In genomic region chr6:113012495-113012941, GRCm38 (mm10) we compare ENCODE assay signal across 8 mouse cellular contexts. TPM values are rescaled to one million over a fixed set of nuclear protein-coding genes. Genes with fewer than 3 reads are reported as not detected.
DNase-seq lines count a peak whose midpoint lies in the region; ATAC-seq and TF ChIP-seq lines count a peak whose summit lies in the region.

No protein-coding gene starts in this region.

- no peak for TF ChIP-seq CTCF in intestine, postnatal 0 days (IDR thresholded peaks at IDR 0.05; ENCODE audit: low read depth)

- H3K9me3 ChIP-seq in embryonic facial prominence, embryonic 11.5 days (replicated peaks; ENCODE audit: control insufficient read depth, low read length): no peaks in the 10 kb centered on the region
- no peaks in the 10 kb centered on the region for H3K9me3 ChIP-seq in intestine, postnatal 0 days (ENCODE audit: control insufficient read depth)
- no peaks in the 10 kb centered on the region for H3K9me3 ChIP-seq in limb, embryonic 11.5 days (ENCODE audit: control insufficient read depth, low read length)
- H3K9me3 ChIP-seq in neural tube, embryonic 14.5 days (ENCODE audit: control insufficient read depth, low read length): no peaks in the 10 kb centered on the region

- ATAC-seq in frontal cortex, adult (ENCODE audit: low TSS enrichment): peak; percentile 88
- ATAC-seq in embryonic facial prominence, embryonic 11.5 days (replicated peaks; ENCODE audit: insufficient number of reproducible peaks, low FRiP score, low TSS enrichment, low read depth): peak; percentile 80
- peak; percentile 81 for ATAC-seq in intestine, postnatal 0 days
- peak; percentile 58 for ATAC-seq in limb, embryonic 11.5 days (ENCODE audit: insufficient number of reproducible peaks, low FRiP score, low TSS enrichment, low read depth)
- ATAC-seq in neural tube, embryonic 14.5 days (ENCODE audit: low read depth): peak; percentile 80

- peak overlapping the region; percentile 49 for H3K27ac ChIP-seq in embryonic facial prominence, embryonic 11.5 days (replicated peaks; ENCODE audit: low read depth, low read length)
- H3K27ac ChIP-seq in intestine, postnatal 0 days (ENCODE audit: low read depth, low read length): no peak overlapping the region; the same call in 1 of the 2 replicates
- peak overlapping the region; percentile 81 for H3K27ac ChIP-seq in limb, embryonic 11.5 days (replicated peaks; ENCODE audit: low read depth, low read length)
- peak overlapping the region; percentile 53; the same call in 1 of the 2 replicates for H3K27ac ChIP-seq in neural tube, embryonic 14.5 days (ENCODE audit: low read depth, low read length)

- DNase-seq in frontal cortex, postnatal 25 days (ENCODE audit: low spot score in 2 of 2): no peak
- DNase-seq in embryonic facial prominence, embryonic 11.5 days (ENCODE audit: low spot score): peak; percentile 68
- peak; percentile 89 to 94 for DNase-seq in heart, adult 18-20 months
- no peak for DNase-seq in limb, embryonic 11.5 days (ENCODE audit: low spot score)
- DNase-seq in natural killer cell, adult 2 months (ENCODE audit: low spot score in 2 of 2): no peak

- no peaks in the 10 kb centered on the region for H3K27me3 ChIP-seq in embryonic facial prominence, embryonic 11.5 days (ENCODE audit: control insufficient read depth, insufficient read depth, low read length)
- no peaks in the 10 kb centered on the region for H3K27me3 ChIP-seq in intestine, postnatal 0 days (replicated peaks; ENCODE audit: control insufficient read depth, insufficient read depth, low read length)
- H3K27me3 ChIP-seq in limb, embryonic 11.5 days (ENCODE audit: control insufficient read depth, insufficient read depth, low read length): no peaks in the 10 kb centered on the region
- H3K27me3 ChIP-seq in neural tube, embryonic 14.5 days (ENCODE audit: control insufficient read depth, insufficient read depth, low read length): no peaks in the 10 kb centered on the region

- H3K4me1 ChIP-seq in embryonic facial prominence, embryonic 11.5 days (ENCODE audit: control insufficient read depth, insufficient read depth, low read length): no peaks in the 10 kb centered on the region
- H3K4me1 ChIP-seq in intestine, postnatal 0 days (replicated peaks; ENCODE audit: control insufficient read depth, insufficient read depth, low read length): 0 out of 2 replicates have a peak, but pooled peaks cover 3% of the 10 kb centered on the region
- H3K4me1 ChIP-seq in limb, embryonic 11.5 days (ENCODE audit: control insufficient read depth, insufficient read depth, low read length): no peaks in the 10 kb centered on the region; the same call in 1 of the 2 replicates
- H3K4me1 ChIP-seq in neural tube, embryonic 14.5 days (ENCODE audit: control insufficient read depth, insufficient read depth, low read length): peaks cover 5% of the 10 kb centered on the region; the same call in 1 of the 2 replicates

- no peak overlapping the region for H3K4me3 ChIP-seq in embryonic facial prominence, embryonic 11.5 days (ENCODE audit: low read depth, low read length)
- H3K4me3 ChIP-seq in intestine, postnatal 0 days (ENCODE audit: low read depth, low read length): no peak overlapping the region
- no peak overlapping the region for H3K4me3 ChIP-seq in limb, embryonic 11.5 days (ENCODE audit: low read depth, low read length)
- H3K4me3 ChIP-seq in neural tube, embryonic 14.5 days (ENCODE audit: low read depth, low read length): no peak overlapping the region

- H3K9ac ChIP-seq in embryonic facial prominence, embryonic 11.5 days (replicated peaks; ENCODE audit: low read length): no peak overlapping the region
- no peak overlapping the region for H3K9ac ChIP-seq in intestine, postnatal 0 days (ENCODE audit: low read depth, low read length)
- H3K9ac ChIP-seq in limb, embryonic 11.5 days (ENCODE audit: low read length): no peak overlapping the region
- H3K9ac ChIP-seq in neural tube, embryonic 14.5 days (replicated peaks; ENCODE audit: low read depth, low read length): no peak overlapping the region

- no peak overlapping the region for H3K4me2 ChIP-seq in embryonic facial prominence, embryonic 11.5 days (ENCODE audit: low read depth, low read length)
- H3K4me2 ChIP-seq in intestine, postnatal 0 days (replicated peaks; ENCODE audit: low read depth): no peak overlapping the region
- H3K4me2 ChIP-seq in limb, embryonic 11.5 days (ENCODE audit: low read depth, severe bottlenecking): no peak overlapping the region
- H3K4me2 ChIP-seq in neural tube, embryonic 14.5 days (ENCODE audit: low read depth, low read length): no peak overlapping the region

- no peaks in the 10 kb centered on the region for H3K36me3 ChIP-seq in embryonic facial prominence, embryonic 11.5 days (replicated peaks; ENCODE audit: control insufficient read depth, insufficient read depth, low read depth, low read length)
- H3K36me3 ChIP-seq in intestine, postnatal 0 days (ENCODE audit: control insufficient read depth, insufficient read depth): no peaks in the 10 kb centered on the region
- no peaks in the 10 kb centered on the region for H3K36me3 ChIP-seq in limb, embryonic 11.5 days (ENCODE audit: control insufficient read depth, insufficient read depth, low read length)
- no peaks in the 10 kb centered on the region for H3K36me3 ChIP-seq in neural tube, embryonic 14.5 days (ENCODE audit: control insufficient read depth, insufficient read depth, low read length)

- WGBS in embryonic facial prominence, embryonic 11.5 days: 14% methylated on average over 6 of the region's 6 CpGs
- WGBS in intestine, postnatal 0 days: 18% methylated on average over 6 of the region's 6 CpGs
- 50% methylated on average over 6 of the region's 6 CpGs for WGBS in limb, embryonic 11.5 days
- 9% methylated on average over 6 of the region's 6 CpGs for WGBS in neural tube, embryonic 14.5 days

RNA-seq across cellular contexts. Expression of gene Thumpd3, which starts 33.5 kb away (rescaled TPM):
- polyA plus RNA-seq in embryonic facial prominence, embryonic 11.5 days (2014; fragmentation: Nextera tagmentation; extraction: Ambion mirVana): 51.6 and 52.4 TPM in 2 replicates
- total RNA-seq in heart, adult 18-20 months (2021): 10 to 100 TPM; 19.8 to 22.5 TPM
- 36.0 and 36.6 TPM in 2 replicates for polyA plus RNA-seq in intestine, postnatal 0 days (2015; fragmentation: Nextera tagmentation; extraction: Ambion mirVana)
- polyA plus RNA-seq in limb, embryonic 11.5 days (2014; fragmentation: Nextera tagmentation; extraction: Ambion mirVana): 40.9 and 42.4 TPM in 2 replicates
- polyA plus RNA-seq in neural tube, embryonic 14.5 days (2014; fragmentation: Nextera tagmentation; extraction: Ambion mirVana): 46.6 and 47.2 TPM in 2 replicates

Comparison
In these comparisons a context has a peak if more than half of its experiments do, and no peak if none do; other contexts are left out.
1. DNase-seq: peak in embryonic facial prominence, embryonic 11.5 days (single experiment) and heart, adult 18-20 months (2 of 2); none in frontal cortex, postnatal 25 days (0 of 2), limb, embryonic 11.5 days (single experiment) and natural killer cell, adult 2 months (0 of 2).
2. Peak in every context shown above with its lines, with median percentiles within 50 percentile points of each other: ATAC-seq.